Mouse (Mus musculus) midbrain, postnatal 0 days (tissue): ENCODE results near the gene Serpina3j. TPM values are rescaled to one million over a fixed set of nuclear protein-coding genes. Genes with fewer than 3 reads are reported as not detected.
"Not testable (repeated sequence)": the region's sequence is repeated elsewhere in the genome, so short reads cannot be mapped to it uniquely, and the experiment has no call there.

ENCODE experiments used
- ATAC-seq: fragments of 200-750 bp; cut with Nextera tagmentation; 2 replicates; pipeline ENCODE4 v1.8.0; 2017; ENCODE audit warnings: moderate number of reproducible peaks, mild to moderate bottlenecking, moderate TSS enrichment, moderate library complexity; ENCODE audit not compliant: low FRiP score
- DNase-seq: peaks from one replicate; pipeline ENCODE4 v3.0.0-alpha.2; 2015; ENCODE audit warnings: low spot score
- H3K27ac ChIP-seq: fragments of 300-500 bp; sonication (generic); 2 replicates; pipeline ENCODE4 v1.5.1; 2014; ENCODE audit warnings: low read depth, mild to moderate bottlenecking, low read length, mixed read lengths
- H3K27me3 ChIP-seq: fragments of 300-500 bp; sonication (generic); 2 replicates; pipeline ENCODE4 v1.6.1; 2014; ENCODE audit warnings: low read length, control low read depth, mixed read lengths; ENCODE audit not compliant: insufficient read depth
- H3K36me3 ChIP-seq: fragments of 300-500 bp; sonication (generic); 2 replicates; pipeline ENCODE4 v1.6.1; 2014; ENCODE audit warnings: low read length, control low read depth, mixed read lengths; ENCODE audit not compliant: insufficient read depth
- H3K4me1 ChIP-seq: fragments of 300-500 bp; sonication (generic); 2 replicates; pipeline ENCODE4 v1.6.1; 2014; ENCODE audit warnings: mild to moderate bottlenecking, control low read depth, antibody characterized with exemption, low read length, mixed read lengths; ENCODE audit not compliant: insufficient read depth
- H3K4me2 ChIP-seq: fragments of 300-500 bp; sonication (generic); 2 replicates; pipeline ENCODE4 v1.6.1; 2014; ENCODE audit warnings: low read depth, mild to moderate bottlenecking, low read length, mixed read lengths; ENCODE audit not compliant: poor library complexity, severe bottlenecking
- H3K4me3 ChIP-seq: fragments of 300-500 bp; sonication (generic); 2 replicates; pipeline ENCODE4 v1.5.1; 2014; ENCODE audit warnings: low read depth, mild to moderate bottlenecking, low read length, moderate library complexity
- H3K9ac ChIP-seq: fragments of 300-500 bp; sonication (generic); replicated peaks from 2 replicates; pipeline ENCODE4 v1.6.1; 2014; ENCODE audit warnings: mild to moderate bottlenecking, low read length, moderate library complexity, mixed read lengths; ENCODE audit not compliant: poor library complexity, severe bottlenecking
- H3K9me3 ChIP-seq: fragments of 300-500 bp; sonication (generic); 2 replicates; pipeline ENCODE4 v1.6.1; 2016; ENCODE audit warnings: low read length, control low read depth
- CTCF ChIP-seq: IDR thresholded peaks from 2 replicates; pipeline ENCODE4 v1.5.1; 2016; ENCODE audit warnings: antibody characterized with exemption, mild to moderate bottlenecking
- WGBS: fragments of 180-500 bp; shearing (Covaris S2); extraction: QIAGEN DNeasy Blood & Tissue Kit; methylation state at CpG from one replicate; pipeline ENCODE4 v1.1.7; 2014; 5-methylcytosine and 5-hydroxymethylcytosine counted together
- polyA plus RNA-seq: library from polyadenylated mRNA; unstranded; fragments of >200 nt; fragmentation: Nextera tagmentation; extraction: Ambion mirVana; gene quantifications from 2 replicates; pipeline ENCODE4 v1.2.1, GENCODE M21; 2015
- total RNA-seq: library from RNA; depleted of rRNA; stranded (reverse); fragments of >200 nt; gene quantifications from 2 replicates; pipeline ENCODE4 v1.2.3, GENCODE M21; 2014

The Serpina3j gene
- total and polyA plus RNA-seq, 2 experiments from 2014 or later: not detected

GRCm38 (mm10) chr12:104338705-104339104 is 24.4 kb downstream of the Serpina3j start:
- H3K4me3 ChIP-seq: no peak overlapping the region
- TF ChIP-seq CTCF: no peak
- H3K9me3 ChIP-seq: no peaks in the 10 kb centered on the region
- no peak overlapping the region for H3K9ac ChIP-seq
- H3K27ac ChIP-seq: no peak overlapping the region
- 89% methylated on average over 3 of the region's 3 CpGs for WGBS
- H3K36me3 ChIP-seq: no peaks in the 10 kb centered on the region
- H3K4me2 ChIP-seq: no peak overlapping the region
- DNase-seq (no peak), ATAC-seq (no peak)
- H3K27me3 ChIP-seq: no peaks in the 10 kb centered on the region
- no peaks in the 10 kb centered on the region for H3K4me1 ChIP-seq

- H3K36me3 ChIP-seq, H3K9me3 ChIP-seq, ATAC-seq, H3K27ac ChIP-seq, H3K4me2 ChIP-seq, H3K27me3 ChIP-seq, DNase-seq, H3K9ac ChIP-seq, H3K4me3 ChIP-seq, H3K4me1 ChIP-seq: not testable (repeated sequence)
These were observed 28.1 kb downstream of the Serpina3j start for GRCm38 (mm10) chr12:104342489-104342888.

GRCm38 (mm10) chr12:104345181-104345580 is 30.8 kb downstream of the Serpina3j start:
- no peak for ATAC-seq

GRCm38 (mm10) chr12:104345707-104346106 is 31.4 kb downstream of the Serpina3j start:
- no peaks in the 10 kb centered on the region for H3K9me3 ChIP-seq
- H3K27me3 ChIP-seq: no peaks in the 10 kb centered on the region
- no peak for TF ChIP-seq CTCF
- no peak for ATAC-seq
- H3K27ac ChIP-seq: no peak overlapping the region
- no peaks in the 10 kb centered on the region for H3K36me3 ChIP-seq
- no peak overlapping the region for H3K4me3 ChIP-seq
- H3K4me2 ChIP-seq: no peak overlapping the region
- DNase-seq: no peak
- no peaks in the 10 kb centered on the region for H3K4me1 ChIP-seq
- H3K9ac ChIP-seq: no peak overlapping the region

More at GRCm38 (mm10) chr12:104345181-104345580, 30.8 kb downstream of the Serpina3j start:
- H3K9me3 ChIP-seq: no peaks in the 10 kb centered on the region
- TF ChIP-seq CTCF: no peak
- no peak overlapping the region for H3K9ac ChIP-seq
- H3K36me3 ChIP-seq: no peaks in the 10 kb centered on the region
- no peak overlapping the region for H3K27ac ChIP-seq
- 83% methylated on average over 2 of the region's 2 CpGs for WGBS
- no peak overlapping the region for H3K4me3 ChIP-seq
- H3K4me1 ChIP-seq: no peaks in the 10 kb centered on the region
- H3K27me3 ChIP-seq: no peaks in the 10 kb centered on the region
- DNase-seq: no peak
- H3K4me2 ChIP-seq: no peak overlapping the region

GRCm38 (mm10) chr12:104347091-104347490 is 32.7 kb downstream of the Serpina3j start:
- H3K4me1 ChIP-seq: no peaks in the 10 kb centered on the region
- no peaks in the 10 kb centered on the region for H3K9me3 ChIP-seq
- no peaks in the 10 kb centered on the region for H3K36me3 ChIP-seq
- ATAC-seq (no peak), DNase-seq (no peak)
- H3K4me2 ChIP-seq: no peak overlapping the region
- no peak overlapping the region for H3K4me3 ChIP-seq
- no peak for TF ChIP-seq CTCF
- H3K9ac ChIP-seq: no peak overlapping the region
- H3K27me3 ChIP-seq: no peaks in the 10 kb centered on the region
- WGBS: 72% methylated on average over 2 of the region's 2 CpGs
- H3K27ac ChIP-seq: no peak overlapping the region

- not testable (repeated sequence) for ATAC-seq, H3K36me3 ChIP-seq, H3K4me2 ChIP-seq, H3K4me3 ChIP-seq, H3K27me3 ChIP-seq, H3K4me1 ChIP-seq, H3K27ac ChIP-seq, H3K9ac ChIP-seq, H3K9me3 ChIP-seq
- DNase-seq: peak; percentile 40
- WGBS: 30% methylated on average over 3 of the region's 3 CpGs
- peak; percentile 68 for TF ChIP-seq CTCF
These were observed 37.5 kb downstream of the Serpina3j start for GRCm38 (mm10) chr12:104351812-104352211.
